Mouse (Mus musculus): ENCODE results near the gene Arl13b.

GRCm38 (mm10) chr16:62834016-62834735, 12.7 kb downstream of the Arl13b start:
- peak; percentile 30 for TF ChIP-seq GATA1 (IDR thresholded peaks at IDR 0.05; ENCODE audit: low read length)
- TF ChIP-seq TAL1 (IDR thresholded peaks at IDR 0.05; ENCODE audit: low read length), result peak; percentile 80
